Mouse (Mus musculus) midbrain, embryonic 14.5 days (tissue): ENCODE data around the gene Kcnb1. TPM values are rescaled to one million over a fixed set of nuclear protein-coding genes. Genes with fewer than 3 reads are reported as not detected.

Experiments
- ATAC-seq: fragments of 200-750 bp; cut with Nextera tagmentation; 2 replicates; pipeline ENCODE4 v1.8.0; 2017; ENCODE audit warnings: moderate number of reproducible peaks, moderate library complexity; ENCODE audit not compliant: low FRiP score, low TSS enrichment
- DNase-seq: peaks from one replicate; pipeline ENCODE4 v3.0.0-alpha.2; 2015
- H3K27ac ChIP-seq: fragments of 300-500 bp; sonication (generic); replicated peaks from 2 replicates; pipeline ENCODE4 v1.5.1; 2014; ENCODE audit warnings: mild to moderate bottlenecking, low read depth, low read length, moderate library complexity
- H3K27me3 ChIP-seq: fragments of 300-500 bp; sonication (generic); 2 replicates; pipeline ENCODE4 v1.6.1; 2014; ENCODE audit warnings: low read length, control low read depth, mixed read lengths; ENCODE audit not compliant: control insufficient read depth, insufficient read depth
- H3K36me3 ChIP-seq: fragments of 300-500 bp; sonication (generic); 2 replicates; pipeline ENCODE4 v1.6.1; 2014; ENCODE audit warnings: low read length, control low read depth; ENCODE audit not compliant: control insufficient read depth, insufficient read depth
- H3K4me1 ChIP-seq: fragments of 300-500 bp; sonication (generic); 2 replicates; pipeline ENCODE4 v1.6.1; 2014; ENCODE audit warnings: mild to moderate bottlenecking, antibody characterized with exemption, low read length, control low read depth; ENCODE audit not compliant: control insufficient read depth, insufficient read depth
- H3K4me2 ChIP-seq: fragments of 300-500 bp; sonication (generic); 2 replicates; pipeline ENCODE4 v1.6.1; 2014; ENCODE audit warnings: mild to moderate bottlenecking, low read length, moderate library complexity
- H3K4me3 ChIP-seq: fragments of 300-500 bp; sonication (generic); replicated peaks from 2 replicates; pipeline ENCODE4 v1.5.1; 2014; ENCODE audit warnings: low read depth, low read length
- H3K9ac ChIP-seq: fragments of 300-500 bp; sonication (generic); replicated peaks from 2 replicates; pipeline ENCODE4 v1.6.1; 2014; ENCODE audit warnings: mild to moderate bottlenecking, low read length, moderate library complexity
- H3K9me3 ChIP-seq: fragments of 300-500 bp; sonication (generic); 2 replicates; pipeline ENCODE4 v1.6.1; 2016; ENCODE audit warnings: low read length, control low read depth, mixed read lengths; ENCODE audit not compliant: control insufficient read depth
- WGBS: fragments of 180-500 bp; shearing (Covaris S2); extraction: QIAGEN DNeasy Blood & Tissue Kit; methylation state at CpG from one replicate; pipeline ENCODE4 v1.1.7; 2014; 5-methylcytosine and 5-hydroxymethylcytosine counted together
- polyA plus RNA-seq: library from polyadenylated mRNA; unstranded; fragments of >200 nt; fragmentation: Nextera tagmentation; extraction: Ambion mirVana; gene quantifications from 2 replicates; pipeline ENCODE4 v1.2.1, GENCODE M21; 2014

Kcnb1 gene
- polyA plus RNA-seq, 1 experiment from 2014 or later, result 3.1 TPM

DNA sequence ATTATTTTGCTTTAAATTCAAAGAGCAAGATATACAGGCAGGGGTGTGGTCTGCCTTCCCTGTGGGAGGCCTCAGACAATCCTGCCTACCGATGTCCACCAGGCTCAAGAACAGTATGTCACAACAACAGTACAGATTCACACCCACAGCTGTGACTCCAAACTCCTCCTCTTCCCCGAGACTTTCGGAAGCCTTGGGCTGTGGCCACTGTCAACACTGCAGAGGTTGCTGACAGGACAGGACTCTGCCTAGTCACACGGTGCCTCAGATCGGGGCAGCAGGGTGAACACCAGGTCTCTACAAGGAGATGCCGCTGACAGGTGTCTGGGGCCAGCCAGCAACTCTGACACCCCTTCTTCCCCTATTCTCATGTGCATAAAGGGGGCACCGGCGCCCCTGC, 42.2 kb downstream of the Kcnb1 start:
- H3K4me3 ChIP-seq, result no peak overlapping the region
- H3K36me3 ChIP-seq, result no peaks in the 10 kb centered on the region
- no peaks in the 10 kb centered on the region for H3K27me3 ChIP-seq
- H3K4me1 ChIP-seq, result peaks cover 24% of the 10 kb centered on the region
- no peaks in the 10 kb centered on the region for H3K9me3 ChIP-seq
- no peak for DNase-seq
- H3K4me2 ChIP-seq, result no peak overlapping the region
- H3K27ac ChIP-seq, result no peak overlapping the region
- WGBS, result 86% methylated on average over 8 of the region's 8 CpGs
- no peak overlapping the region for H3K9ac ChIP-seq
- ATAC-seq, result no peak

DNA sequence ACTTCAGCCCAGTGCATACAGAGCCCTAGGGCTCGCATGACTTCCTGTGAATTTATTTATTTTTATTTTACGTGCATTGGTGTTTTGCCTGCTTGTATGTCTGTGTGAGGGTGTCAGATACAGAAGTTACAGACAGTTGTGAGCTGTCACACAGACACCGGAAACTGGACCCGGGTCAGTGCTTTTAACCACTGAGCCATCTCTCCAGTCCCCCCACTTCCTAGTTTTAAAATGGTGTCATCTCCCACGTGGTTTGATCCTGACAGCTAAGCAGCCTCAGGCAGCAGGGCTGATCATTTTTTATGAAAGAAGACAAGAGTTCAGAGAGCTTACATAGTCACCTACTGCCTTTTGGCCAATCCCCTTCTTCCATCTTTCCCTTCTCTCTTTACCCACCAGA, 44.1 kb downstream of the Kcnb1 start:
- H3K4me3 ChIP-seq, result no peak overlapping the region
- WGBS, result 70% methylated on average over 5 of the region's 5 CpGs
- H3K9ac ChIP-seq, result no peak overlapping the region
- H3K4me1 ChIP-seq, result peaks cover 24% of the 10 kb centered on the region
- no peaks in the 10 kb centered on the region for H3K36me3 ChIP-seq
- ATAC-seq (no peak), DNase-seq (no peak)
- 0 out of 2 replicates have a peak overlapping the region, but pooled peaks have one; percentile 26 for H3K27ac ChIP-seq
- no peak overlapping the region for H3K4me2 ChIP-seq
- no peaks in the 10 kb centered on the region for H3K27me3 ChIP-seq
- H3K9me3 ChIP-seq, result no peaks in the 10 kb centered on the region

DNA sequence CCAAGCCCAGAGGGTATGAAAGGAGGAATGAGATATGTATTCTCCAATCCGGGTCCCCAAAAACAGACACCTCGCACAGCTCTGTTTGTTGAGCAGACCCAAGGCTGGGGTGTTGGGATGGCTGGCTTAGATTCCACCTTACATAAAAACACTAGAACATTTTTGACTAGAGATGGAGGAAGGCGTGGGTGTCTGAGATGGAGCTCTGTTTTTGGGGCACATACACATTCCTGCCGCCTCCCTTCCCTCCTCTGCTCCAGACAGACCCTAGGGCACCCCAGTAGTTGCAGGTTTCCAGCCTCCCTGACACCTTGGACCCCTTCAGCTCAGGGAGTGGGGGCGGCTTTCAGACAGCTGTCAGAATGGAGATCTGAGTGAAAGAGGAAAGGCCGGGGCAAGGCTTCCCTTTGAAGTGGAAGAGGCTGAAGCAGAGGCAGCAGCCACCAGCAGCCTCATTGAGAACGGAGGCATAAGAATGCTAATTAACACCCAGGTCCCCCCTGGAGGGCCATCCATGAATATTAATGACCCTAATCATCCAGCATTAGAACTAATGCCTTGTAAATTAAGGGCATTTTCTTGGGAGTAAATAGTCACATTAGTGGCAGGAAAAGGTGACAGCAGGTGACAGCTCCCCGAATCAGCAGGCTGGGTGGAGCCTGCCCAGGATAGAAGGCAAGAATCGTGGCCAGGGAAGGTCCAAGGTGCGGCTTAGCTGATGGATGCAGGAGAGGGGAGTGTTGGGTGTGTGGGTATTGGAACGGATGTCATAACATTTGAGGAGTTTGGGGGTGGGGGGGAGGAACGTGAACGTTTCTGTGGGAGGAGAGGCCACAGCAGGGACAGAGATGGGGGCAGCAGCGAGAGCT, 45.3 kb downstream of the Kcnb1 start:
- H3K4me2 ChIP-seq, result 0 out of 2 replicates have a peak overlapping the region, but pooled peaks have one; percentile 15
- peak; percentile 72 for DNase-seq
- peaks cover 24% of the 10 kb centered on the region for H3K4me1 ChIP-seq
- WGBS, result 13% methylated on average over 14 of the region's 14 CpGs
- 0 out of 2 replicates have a peak overlapping the region, but pooled peaks have one; percentile 2 for H3K9ac ChIP-seq
- H3K9me3 ChIP-seq, result no peaks in the 10 kb centered on the region
- no peaks in the 10 kb centered on the region for H3K27me3 ChIP-seq
- H3K27ac ChIP-seq, result peak overlapping the region; percentile 75
- no peaks in the 10 kb centered on the region for H3K36me3 ChIP-seq
- H3K4me3 ChIP-seq, result no peak overlapping the region
- no peak; the same call in 1 of the 2 replicates for ATAC-seq

DNA sequence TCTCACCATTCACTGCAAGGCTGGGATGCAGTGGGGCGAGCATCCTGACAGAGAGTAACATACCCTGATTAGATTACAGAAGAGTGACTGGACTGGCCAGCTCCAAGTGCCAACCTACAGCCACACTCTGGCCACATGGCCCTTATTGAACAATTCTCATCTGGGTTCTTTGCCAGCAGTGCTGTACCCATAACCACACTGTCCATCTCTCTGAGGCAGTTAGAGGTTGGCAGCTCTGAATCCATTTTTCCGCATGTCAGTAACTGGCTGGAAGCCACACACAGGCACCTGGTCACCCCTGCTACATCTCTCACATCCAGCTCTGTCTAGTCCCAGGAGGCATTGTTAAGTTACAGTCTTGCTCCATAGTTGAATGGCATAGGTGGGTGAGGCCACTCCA, 46.0 kb downstream of the Kcnb1 start:
- ATAC-seq, result no peak
- Histone ChIP-seq H3K27ac (peak overlapping the region; percentile 75; the same call in 1 of the 2 replicates), H3K9me3 (no peaks in the 10 kb centered on the region), H3K4me3 (no peak overlapping the region), H3K4me2 (no peak overlapping the region), H3K36me3 (no peaks in the 10 kb centered on the region), H3K27me3 (no peaks in the 10 kb centered on the region), H3K9ac (no peak overlapping the region), H3K4me1 (peaks cover 24% of the 10 kb centered on the region)
- WGBS, result 70% methylated on average over 2 of the region's 2 CpGs
- DNase-seq, result no peak

DNA sequence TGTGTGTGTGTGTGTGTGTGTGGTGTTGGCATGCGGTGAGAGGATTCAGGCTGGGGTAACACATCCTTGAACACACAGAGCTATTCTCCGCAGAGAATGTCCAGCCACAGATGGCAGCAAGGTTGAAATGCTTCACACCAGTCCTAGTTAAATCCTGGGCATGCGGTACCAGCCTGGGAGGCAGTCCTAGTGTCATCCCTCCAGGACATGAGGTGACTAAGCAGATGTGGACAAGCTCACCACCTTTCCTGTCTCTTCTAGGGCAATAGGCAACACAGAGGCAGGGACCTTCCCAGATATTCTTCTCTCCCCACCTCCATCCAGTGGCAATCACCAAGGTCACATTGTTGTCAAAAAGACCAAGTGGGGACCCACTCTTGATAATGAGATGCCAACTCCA, 47.7 kb downstream of the Kcnb1 start:
- H3K36me3 ChIP-seq, result no peaks in the 10 kb centered on the region
- no peak overlapping the region for H3K9ac ChIP-seq
- ATAC-seq (no peak), DNase-seq (no peak)
- WGBS, result 90% methylated on average over 3 of the region's 3 CpGs
- H3K4me1 ChIP-seq, result peaks cover 26% of the 10 kb centered on the region
- H3K27ac ChIP-seq, result no peak overlapping the region
- H3K27me3 ChIP-seq, result no peaks in the 10 kb centered on the region
- no peaks in the 10 kb centered on the region for H3K9me3 ChIP-seq
- H3K4me2 ChIP-seq, result no peak overlapping the region
- H3K4me3 ChIP-seq, result no peak overlapping the region

DNA sequence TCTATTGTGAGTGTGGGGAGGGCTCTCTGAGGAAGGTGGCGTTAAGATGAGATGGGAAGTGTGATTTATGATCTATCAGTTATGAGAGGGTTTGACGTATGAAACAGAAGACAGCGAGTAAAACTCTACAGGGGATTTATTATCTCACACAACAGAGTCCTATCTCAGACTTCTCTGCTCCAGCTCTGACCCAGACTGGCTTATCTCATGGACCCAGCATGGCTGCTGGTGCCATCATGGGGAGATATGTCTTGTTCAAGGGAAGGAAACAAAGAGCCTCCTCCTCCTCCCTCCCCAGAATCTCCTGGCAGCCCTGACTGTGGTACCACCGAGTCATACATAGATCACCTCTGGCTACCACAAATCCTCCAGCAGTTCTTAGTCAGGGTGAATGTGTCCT, 48.1 kb downstream of the Kcnb1 start:
- ATAC-seq (no peak), DNase-seq (no peak)
- no peak overlapping the region for H3K4me3 ChIP-seq
- H3K9me3 ChIP-seq, result no peaks in the 10 kb centered on the region
- no peak overlapping the region for H3K9ac ChIP-seq
- H3K4me2 ChIP-seq, result no peak overlapping the region
- H3K36me3 ChIP-seq, result no peaks in the 10 kb centered on the region
- H3K27ac ChIP-seq, result no peak overlapping the region
- no peaks in the 10 kb centered on the region for H3K27me3 ChIP-seq
- H3K4me1 ChIP-seq, result peaks cover 30% of the 10 kb centered on the region
- 75% methylated on average over 4 of the region's 4 CpGs for WGBS

DNA sequence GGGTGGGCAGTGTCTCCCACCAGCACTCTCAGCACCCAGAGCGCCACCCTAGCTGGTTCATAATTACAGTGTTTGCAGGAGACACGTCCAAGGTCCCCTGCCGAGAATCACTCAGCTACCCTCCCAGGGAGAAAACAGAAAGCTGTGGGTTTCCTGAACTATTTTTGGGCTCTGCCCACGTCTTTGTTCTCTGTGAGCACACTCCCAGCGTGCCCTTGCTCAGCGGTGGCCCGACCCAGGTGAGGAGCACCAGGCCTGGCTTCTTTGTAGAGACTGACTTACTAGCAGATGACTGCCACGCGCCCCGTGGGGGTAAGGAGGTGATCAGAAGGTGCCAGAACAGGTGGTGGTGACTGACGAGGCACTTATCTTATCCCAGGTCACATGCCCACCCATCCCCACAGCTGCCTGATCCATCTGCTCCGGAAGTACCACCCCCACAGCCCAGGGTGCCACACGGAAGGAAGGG, 50.1 kb downstream of the Kcnb1 start:
- no peak for DNase-seq
- Histone ChIP-seq H3K27ac (no peak overlapping the region), H3K4me3 (no peak overlapping the region), H3K9me3 (no peaks in the 10 kb centered on the region), H3K4me1 (peaks cover 24% of the 10 kb centered on the region), H3K27me3 (no peaks in the 10 kb centered on the region), H3K36me3 (no peaks in the 10 kb centered on the region), H3K4me2 (no peak overlapping the region), H3K9ac (no peak overlapping the region)
- WGBS, result 69% methylated on average over 13 of the region's 13 CpGs
- no peak for ATAC-seq

DNA sequence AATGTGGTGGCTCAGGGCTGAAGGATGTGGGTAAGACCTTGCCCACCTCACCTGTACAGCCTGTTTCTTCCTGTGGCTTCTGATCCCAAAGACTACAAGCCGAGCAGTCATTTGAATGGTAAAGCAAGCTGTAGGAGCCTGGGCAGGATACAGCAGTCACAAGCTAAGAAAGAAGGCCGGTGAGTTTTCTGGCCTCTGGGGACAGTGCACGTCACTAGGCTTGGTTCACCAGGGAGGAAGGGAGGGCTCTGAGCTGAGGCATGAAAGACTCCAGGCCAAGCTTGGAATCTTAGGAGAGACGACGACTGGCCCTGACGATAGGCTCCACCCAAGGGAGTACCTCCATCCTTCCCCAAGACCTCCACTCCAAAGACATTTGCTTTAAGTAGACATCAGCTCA, 51.3 kb downstream of the Kcnb1 start:
- no peak overlapping the region for H3K9ac ChIP-seq
- 70% methylated on average over 6 of the region's 6 CpGs for WGBS
- H3K4me3 ChIP-seq, result no peak overlapping the region
- H3K4me1 ChIP-seq, result peaks cover 13% of the 10 kb centered on the region
- no peaks in the 10 kb centered on the region for H3K36me3 ChIP-seq
- H3K27me3 ChIP-seq, result no peaks in the 10 kb centered on the region
- DNase-seq, result no peak
- no peak for ATAC-seq
- no peaks in the 10 kb centered on the region for H3K9me3 ChIP-seq
- H3K4me2 ChIP-seq, result no peak overlapping the region
- no peak overlapping the region for H3K27ac ChIP-seq

DNA sequence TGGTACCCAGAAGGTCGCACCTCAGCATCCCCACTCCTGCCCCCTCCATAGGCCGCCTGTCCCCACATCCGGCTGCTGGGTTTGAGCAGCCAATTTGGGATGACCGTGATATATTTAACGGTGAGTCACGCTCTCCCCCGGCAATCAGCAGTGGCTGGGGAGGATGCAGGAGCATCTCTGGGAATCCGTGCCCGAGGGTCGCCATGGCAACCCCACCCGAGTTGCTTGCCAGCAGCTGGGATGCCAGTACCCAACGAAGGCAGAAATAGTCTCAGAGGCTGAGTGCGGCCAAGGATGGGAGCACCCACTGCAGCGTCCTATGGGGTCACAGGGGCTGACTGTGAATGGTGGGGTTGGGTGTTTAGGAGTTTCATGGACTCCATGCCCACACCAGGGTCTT, 53.0 kb downstream of the Kcnb1 start:
- peak; percentile 89 for DNase-seq
- peaks cover 13% of the 10 kb centered on the region for H3K4me1 ChIP-seq
- H3K4me2 ChIP-seq, result 0 out of 2 replicates have a peak overlapping the region, but pooled peaks have one; percentile 13
- H3K4me3 ChIP-seq, result no peak overlapping the region
- no peaks in the 10 kb centered on the region for H3K27me3 ChIP-seq
- 27% methylated on average over 14 of the region's 14 CpGs for WGBS
- H3K9ac ChIP-seq, result peak overlapping the region; percentile 30; the same call in 1 of the 2 replicates
- ATAC-seq, result peak; percentile 37; the same call in 1 of the 2 replicates
- H3K27ac ChIP-seq, result peak overlapping the region; percentile 66; the same call in 1 of the 2 replicates
- no peaks in the 10 kb centered on the region for H3K9me3 ChIP-seq
- no peaks in the 10 kb centered on the region for H3K36me3 ChIP-seq
